Mouse (Mus musculus) natural killer cell, adult 2 months (primary cell): ENCODE measurements at regions not wholly inside any gene's neighbourhood (a gene's known extent, or its start where the extent isn't known, plus 50 kb on each side); places are given as distances from the start of the nearest gene placed in this dataset.
A peak's percentile ranks its signal among the peaks of the same experiment; 100 is the strongest.

Experiments used
- DNase-seq, 2 experiments: peaks; one replicate each; pipeline ENCODE4 v3.0.0; 2022; ENCODE audit warnings: low spot score in 2 of 2

GRCm38 (mm10) chr16:76591956-76592768 lies 218.5 kb upstream of the Nrip1 start:
- no peak for DNase-seq

- no peak for DNase-seq
Observed at GRCm38 (mm10) chr16:76589791-76590190, 216.2 kb upstream of the Nrip1 start.

- no peak for DNase-seq
Observed at GRCm38 (mm10) chr16:76577206-76577605, 203.6 kb upstream of the Nrip1 start.

- no peak for DNase-seq
Observed at GRCm38 (mm10) chr16:76575281-76575680, 201.7 kb upstream of the Nrip1 start.

- DNase-seq, result no peak
Observed at GRCm38 (mm10) chr16:76566220-76566619, 192.6 kb upstream of the Nrip1 start.

- no peak for DNase-seq
Observed at GRCm38 (mm10) chr16:76554846-76555245, 181.2 kb upstream of the Nrip1 start.

- DNase-seq, result peak; percentile 11 to 23
Observed at GRCm38 (mm10) chr16:76549628-76550027, 176.0 kb upstream of the Nrip1 start.

GRCm38 (mm10) chr16:76547087-76547486 lies 173.5 kb upstream of the Nrip1 start:
- no peak for DNase-seq

GRCm38 (mm10) chr16:76546632-76547031 lies 173.0 kb upstream of the Nrip1 start:
- no peak for DNase-seq

GRCm38 (mm10) chr16:76545942-76546341 lies 172.3 kb upstream of the Nrip1 start:
- DNase-seq, result no peak

GRCm38 (mm10) chr16:76544972-76545371 lies 171.3 kb upstream of the Nrip1 start:
- DNase-seq, result no peak

- DNase-seq, result no peak
Observed at GRCm38 (mm10) chr16:76540964-76541363, 167.3 kb upstream of the Nrip1 start.

GRCm38 (mm10) chr16:76540328-76540923 lies 166.8 kb upstream of the Nrip1 start:
- no peak for DNase-seq

- no peak for DNase-seq
Observed at GRCm38 (mm10) chr16:76539669-76540068, 166.0 kb upstream of the Nrip1 start.

GRCm38 (mm10) chr16:76537871-76538270 lies 164.2 kb upstream of the Nrip1 start:
- DNase-seq, result peak in 1 of 2 experiments; percentile 60

GRCm38 (mm10) chr16:76532928-76533217 lies 159.2 kb upstream of the Nrip1 start:
- peak; percentile 1 to 49 for DNase-seq

GRCm38 (mm10) chr16:76532142-76532927 lies 158.7 kb upstream of the Nrip1 start:
- DNase-seq, result no peak

- DNase-seq, result no peak
Observed at GRCm38 (mm10) chr16:76530886-76531285, 157.3 kb upstream of the Nrip1 start.

GRCm38 (mm10) chr16:76529613-76530012 lies 156.0 kb upstream of the Nrip1 start:
- no peak for DNase-seq

- no peak for DNase-seq
Observed at GRCm38 (mm10) chr16:76527106-76527949, 153.7 kb upstream of the Nrip1 start.

- no peak for DNase-seq
Observed at GRCm38 (mm10) chr16:76525563-76525962, 151.9 kb upstream of the Nrip1 start.

GRCm38 (mm10) chr16:76524921-76525320 lies 151.3 kb upstream of the Nrip1 start:
- no peak for DNase-seq
